24 mouse cellular contexts compared by ENCODE assay signal in the genomic region with DNA sequence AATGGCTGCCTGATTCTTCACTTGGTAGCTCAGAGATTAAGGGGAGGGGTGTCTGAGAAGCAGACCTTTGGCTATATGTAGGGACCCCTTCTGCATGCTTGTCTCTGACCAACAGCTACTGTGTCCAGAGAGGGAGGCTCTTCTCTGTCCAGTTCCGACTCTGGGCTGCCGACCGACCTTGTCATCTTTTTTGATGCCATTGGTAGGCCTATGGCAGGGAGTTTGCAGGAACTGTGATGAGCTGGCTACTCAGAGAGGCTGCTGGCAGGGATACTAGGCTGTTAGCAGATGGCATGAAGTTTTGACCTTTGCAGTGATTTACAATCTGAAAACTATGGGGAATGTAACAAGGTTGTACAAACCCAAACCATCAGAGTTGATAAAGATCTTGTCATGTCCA.
DNase-seq lines count a peak whose midpoint lies in the region; ATAC-seq and TF ChIP-seq lines count a peak whose summit lies in the region.
"Had no signal": no experiment of that assay in that cellular context is flagged by ENCODE, and none has a peak within 500 bp of the region (broad histone marks: within the 10 kb centered on the region; RNA-seq: fewer than 3 reads in every experiment).

No protein-coding gene starts in this region.

- H3K4me1 ChIP-seq in cerebellum, adult 2 months (ENCODE audit: control insufficient read depth, insufficient read depth, low read length): no peaks in the 10 kb centered on the region
- H3K4me1 ChIP-seq in intestine, embryonic 16.5 days (ENCODE audit: control insufficient read depth, insufficient read depth, low read length): no peaks in the 10 kb centered on the region
- H3K4me1 ChIP-seq: heart, embryonic 10.5 days; heart, embryonic 13.5 days had no signal

- H3K27ac ChIP-seq in cerebellum, adult 2 months (ENCODE audit: insufficient read depth, low read length): no peak overlapping the region
- no peak overlapping the region for H3K27ac ChIP-seq in intestine, embryonic 16.5 days (ENCODE audit: low read length)
- H3K27ac ChIP-seq: gastrocnemius, adult 2 months; heart, embryonic 10.5 days; heart, embryonic 13.5 days; hindbrain, embryonic 14.5 days; hindbrain, postnatal 0 days had no signal

- no peak for TF ChIP-seq POLR2A in cerebellum, adult 2 months (IDR thresholded peaks at IDR 0.05; ENCODE audit: borderline replicate concordance, insufficient read depth, low read length)

- no peak overlapping the region for H3K4me3 ChIP-seq in cerebellum, adult 2 months (replicated peaks; ENCODE audit: insufficient read depth, low read depth, low read length)
- no peak overlapping the region for H3K4me3 ChIP-seq in intestine, embryonic 16.5 days (ENCODE audit: low read length)
- H3K4me3 ChIP-seq: gastrocnemius, adult 2 months; heart, embryonic 10.5 days; heart, embryonic 13.5 days had no signal

- no peaks in the 10 kb centered on the region; the same call in 1 of the 2 replicates for H3K36me3 ChIP-seq in intestine, embryonic 16.5 days (ENCODE audit: control insufficient read depth, insufficient read depth, low read length)

- H3K9me3 ChIP-seq in intestine, embryonic 16.5 days (ENCODE audit: control insufficient read depth, low read length): no peaks in the 10 kb centered on the region
- H3K9me3 ChIP-seq: heart, embryonic 10.5 days; heart, embryonic 13.5 days had no signal

- no peak for ATAC-seq in intestine, embryonic 16.5 days
- ATAC-seq: activated CD4-positive, CD25-positive, alpha-beta regulatory T cell, adult 4 months; forebrain, embryonic 14.5 days; forebrain, postnatal 0 days; hindbrain, postnatal 0 days; inflammation-experienced regulatory T-cells, adult 6 months; intestine, postnatal 0 days had no signal

- WGBS in cerebellum, adult 2 months: 66% methylated on average over 3 of the region's 3 CpGs
- 94% methylated on average over 3 of the region's 3 CpGs for WGBS in intestine, embryonic 16.5 days

- TF ChIP-seq CTCF in cerebellum, adult 2 months (IDR thresholded peaks at IDR 0.05; ENCODE audit: borderline replicate concordance, insufficient read depth, low read depth, low read length): no peak

- H3K4me2 ChIP-seq in intestine, embryonic 16.5 days (ENCODE audit: low read depth, low read length): no peak overlapping the region
- H3K4me2 ChIP-seq: heart, embryonic 13.5 days; hindbrain, embryonic 14.5 days had no signal

- H3K9ac ChIP-seq in intestine, embryonic 16.5 days (ENCODE audit: low read depth, low read length): no peak overlapping the region
- H3K9ac ChIP-seq: forebrain, postnatal 0 days; heart, embryonic 13.5 days; hindbrain, embryonic 14.5 days had no signal

- H3K27me3 ChIP-seq in cerebellum, adult 2 months (ENCODE audit: control insufficient read depth, insufficient read depth, low read length): no peaks in the 10 kb centered on the region
- no peaks in the 10 kb centered on the region for H3K27me3 ChIP-seq in intestine, embryonic 16.5 days (replicated peaks; ENCODE audit: control insufficient read depth, insufficient read depth, low read length)
- H3K27me3 ChIP-seq: heart, embryonic 13.5 days had no signal

- peak; percentile 43 to 87 for DNase-seq in adrenal gland, adult (ENCODE audit: inconsistent age in 2 of 2, low spot score in 1 of 2)
- no peak for DNase-seq in adrenal gland, postnatal 4 days (ENCODE audit: low spot score in 2 of 2)
- DNase-seq in cerebellum, postnatal 14 days: peak; percentile 11 to 15
- DNase-seq in cerebellum, adult 2 months: no peak
- DNase-seq in adrenal gland, postnatal 14 days: peak; percentile 70
- no peak for DNase-seq in liver
- DNase-seq: cerebellum, adult 11-12 months; cerebellum, adult 9-10 months; forebrain, postnatal 0 days; gastrocnemius, adult 2 months; gastrocnemius, postnatal 14 days; heart, adult 18-20 months; heart, postnatal 14 days; heart, postnatal 4 days; kidney, adult 2 months had no signal

Comparison
In these comparisons a context has a peak if more than half of its experiments do, and no peak if none do; other contexts are left out.
1. DNase-seq: peak in adrenal gland, adult (2 of 2), cerebellum, postnatal 14 days (2 of 2) and adrenal gland, postnatal 14 days (single experiment); none in adrenal gland, postnatal 4 days (0 of 2), cerebellum, adult 2 months (0 of 2) and liver (single experiment).